Mouse (Mus musculus): ENCODE measurements around the gene Hmgcr.

Hmgcr gene

DNA sequence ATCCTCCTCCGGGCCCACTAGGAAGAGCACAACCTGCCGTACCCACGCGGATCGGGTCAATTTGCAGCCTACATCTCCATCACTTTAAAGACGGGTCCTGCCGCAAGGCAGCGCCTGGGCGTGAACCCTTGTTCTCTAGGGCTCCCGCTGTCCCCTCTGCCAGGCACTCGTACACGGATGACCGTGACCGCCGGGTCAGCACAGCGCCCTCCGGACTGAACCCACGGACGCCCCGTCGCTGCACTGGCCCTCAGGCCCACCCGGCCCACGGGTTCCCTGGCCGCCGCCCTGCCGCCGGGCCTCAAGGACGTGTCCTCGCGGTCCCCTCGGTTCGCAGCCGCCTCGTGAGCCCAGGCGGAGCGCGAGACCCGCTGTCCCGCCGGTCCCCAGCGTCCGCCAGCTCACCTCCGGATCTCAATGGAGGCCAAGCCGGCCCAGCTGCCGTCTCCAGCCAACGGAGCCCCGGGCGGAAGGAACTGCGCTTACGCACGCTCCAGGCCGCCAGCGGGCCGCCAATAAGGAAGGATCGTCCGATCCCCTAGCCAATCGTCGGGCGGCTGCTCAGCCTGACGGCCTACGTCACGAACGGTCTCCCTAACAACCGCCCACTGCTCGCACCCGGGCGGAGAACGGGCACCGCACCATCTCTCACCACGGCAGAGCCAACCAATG, at the start of gene Hmgcr:
Gene Hmgcr (minus strand): TSS at position 531 of the 672 bp plus-strand sequence.
- DNase-seq (ENCODE audit: extremely low read depth, insufficient read length, low spot score): peak; percentile 97

DNA sequence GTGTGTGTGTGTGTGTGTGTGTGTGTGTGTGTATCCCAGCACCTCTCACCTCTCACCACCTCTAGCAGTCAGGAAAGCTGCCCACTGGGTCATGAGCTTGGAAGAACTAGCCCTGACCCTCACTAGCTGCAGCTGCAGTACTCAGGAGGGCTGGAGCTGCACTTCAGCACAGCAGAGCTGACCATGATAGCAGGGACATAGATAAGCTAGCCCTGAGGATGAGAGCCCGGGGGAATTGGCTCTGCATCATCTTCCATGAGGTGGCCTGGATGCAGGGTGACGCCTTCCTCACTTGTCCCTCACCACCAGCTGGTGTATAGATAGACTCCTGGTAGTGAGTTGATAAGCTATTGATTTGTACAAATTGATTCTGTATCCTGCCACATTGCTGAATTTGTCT, 49.3 kb upstream of the Hmgcr start:
- no peak for DNase-seq (ENCODE audit: extremely low read depth, insufficient read length, low spot score)

DNA sequence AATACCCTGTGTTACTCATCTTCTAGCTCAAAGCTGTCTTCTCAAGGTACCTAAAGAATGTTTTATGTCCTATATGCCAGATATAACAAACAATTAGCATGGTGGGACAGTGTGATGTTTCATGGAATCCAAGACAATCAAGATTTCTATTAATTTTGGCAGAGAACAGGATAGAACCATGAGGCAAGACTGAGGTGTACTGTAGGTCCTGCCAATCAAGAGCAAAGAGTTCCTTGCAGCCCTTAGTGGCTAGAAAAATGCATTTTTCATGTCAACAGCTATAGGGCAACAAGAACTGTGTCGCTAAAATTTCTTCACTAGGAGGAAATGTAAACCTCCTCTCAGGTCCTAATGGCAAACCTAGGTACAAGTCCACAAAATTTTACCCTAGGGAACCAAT, 47.1 kb upstream of the Hmgcr start:
- no peak for DNase-seq (ENCODE audit: extremely low read depth, insufficient read length, low spot score)

DNA sequence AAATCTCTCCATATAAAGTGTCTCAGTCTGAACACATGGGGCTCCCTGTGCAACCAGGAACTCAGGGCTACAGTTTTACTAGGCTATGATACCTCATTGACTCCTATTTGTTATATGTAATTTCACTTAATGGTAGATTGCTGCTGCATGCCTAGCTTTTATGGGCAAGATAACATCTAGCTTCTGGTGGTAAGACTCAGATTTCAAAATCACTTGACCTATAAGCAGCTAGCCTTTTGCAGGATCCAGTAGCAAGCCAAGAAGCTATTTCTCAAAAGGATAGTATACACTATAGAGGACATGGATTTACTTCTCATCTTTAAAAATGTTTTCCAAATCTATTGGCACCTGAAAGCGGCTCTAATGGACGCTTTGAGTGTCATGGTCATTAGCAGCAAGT, 45.6 kb upstream of the Hmgcr start:
- DNase-seq (ENCODE audit: extremely low read depth, insufficient read length, low spot score): no peak

DNA sequence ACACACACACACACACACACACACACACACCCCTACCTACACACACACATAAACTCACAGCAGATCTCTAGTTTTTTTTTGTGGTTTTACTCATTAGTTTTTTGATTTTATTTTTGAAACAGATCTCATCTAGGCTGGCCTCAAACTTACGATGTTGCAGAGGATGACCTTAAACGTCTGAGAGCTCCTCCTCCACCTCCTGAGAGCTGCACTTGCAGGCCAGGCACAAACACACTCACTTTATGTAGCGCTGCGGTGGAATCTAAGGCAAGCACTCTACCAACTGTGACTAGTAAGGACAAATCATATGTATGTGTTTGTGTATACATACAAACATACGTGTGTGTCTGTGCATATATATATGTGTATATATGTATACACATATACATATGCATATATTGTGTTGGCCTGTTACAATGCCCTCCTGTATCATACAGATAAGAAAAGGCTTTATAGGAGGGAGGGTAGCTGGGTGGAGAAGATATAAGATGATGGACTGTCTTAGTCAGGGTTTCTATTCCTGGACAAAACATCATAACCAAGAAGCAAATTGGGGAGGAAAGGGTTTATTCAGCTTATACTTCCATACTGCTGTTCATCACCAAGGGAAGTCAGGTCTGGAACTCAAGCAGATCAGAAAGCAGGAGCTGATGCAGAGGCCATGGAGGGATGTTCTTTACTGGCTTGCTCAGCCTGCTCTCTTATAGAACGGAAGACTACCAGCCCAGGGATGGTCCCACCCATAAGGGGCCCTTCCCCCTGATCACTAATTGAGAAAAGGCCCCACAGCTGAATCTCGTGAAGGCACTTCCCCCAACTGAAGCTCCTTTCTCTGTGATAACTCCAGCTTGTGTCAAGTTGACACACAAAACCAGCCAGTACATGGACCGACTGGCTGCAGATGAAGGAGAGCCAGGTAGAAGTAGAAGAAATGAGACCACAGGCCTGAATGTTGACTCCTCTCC, 38.8 kb upstream of the Hmgcr start:
- DNase-seq (ENCODE audit: extremely low read depth, insufficient read length, low spot score): no peak

DNA sequence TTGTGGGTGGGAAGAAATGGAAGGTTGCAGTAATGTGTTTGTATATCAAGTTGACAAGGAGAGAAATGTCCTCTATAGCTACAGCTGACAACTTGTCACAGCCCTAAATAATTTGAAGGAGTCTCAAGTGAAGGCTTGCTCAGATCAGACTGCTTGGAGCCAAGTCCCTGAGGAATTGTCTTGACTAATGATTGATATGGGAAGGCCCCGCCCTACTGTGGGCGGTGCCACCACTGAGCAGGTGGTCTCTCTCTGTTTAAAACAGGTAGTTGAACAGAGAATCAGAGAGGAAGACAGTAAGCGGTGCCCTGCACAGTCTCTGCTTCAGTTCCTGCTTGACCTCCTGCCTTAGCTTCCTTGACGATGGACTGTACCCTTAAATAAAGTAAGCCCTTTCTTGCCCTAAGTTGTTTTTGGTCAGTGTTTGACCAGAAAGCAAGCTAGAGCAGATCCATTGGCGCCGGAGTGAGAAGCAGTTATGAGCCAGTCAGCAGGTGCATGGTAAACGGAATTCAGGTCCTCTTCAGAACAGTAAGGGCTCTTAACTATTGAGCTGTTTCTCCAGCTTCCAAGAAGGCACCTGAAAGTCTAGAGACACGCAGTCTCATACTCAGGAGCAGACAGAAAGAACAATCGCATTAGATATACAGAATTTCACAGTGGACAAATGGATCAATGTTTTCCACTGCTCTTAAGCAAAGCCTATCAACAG, 32.0 kb upstream of the Hmgcr start:
- no peak for DNase-seq (ENCODE audit: extremely low read depth, insufficient read length, low spot score)

DNA sequence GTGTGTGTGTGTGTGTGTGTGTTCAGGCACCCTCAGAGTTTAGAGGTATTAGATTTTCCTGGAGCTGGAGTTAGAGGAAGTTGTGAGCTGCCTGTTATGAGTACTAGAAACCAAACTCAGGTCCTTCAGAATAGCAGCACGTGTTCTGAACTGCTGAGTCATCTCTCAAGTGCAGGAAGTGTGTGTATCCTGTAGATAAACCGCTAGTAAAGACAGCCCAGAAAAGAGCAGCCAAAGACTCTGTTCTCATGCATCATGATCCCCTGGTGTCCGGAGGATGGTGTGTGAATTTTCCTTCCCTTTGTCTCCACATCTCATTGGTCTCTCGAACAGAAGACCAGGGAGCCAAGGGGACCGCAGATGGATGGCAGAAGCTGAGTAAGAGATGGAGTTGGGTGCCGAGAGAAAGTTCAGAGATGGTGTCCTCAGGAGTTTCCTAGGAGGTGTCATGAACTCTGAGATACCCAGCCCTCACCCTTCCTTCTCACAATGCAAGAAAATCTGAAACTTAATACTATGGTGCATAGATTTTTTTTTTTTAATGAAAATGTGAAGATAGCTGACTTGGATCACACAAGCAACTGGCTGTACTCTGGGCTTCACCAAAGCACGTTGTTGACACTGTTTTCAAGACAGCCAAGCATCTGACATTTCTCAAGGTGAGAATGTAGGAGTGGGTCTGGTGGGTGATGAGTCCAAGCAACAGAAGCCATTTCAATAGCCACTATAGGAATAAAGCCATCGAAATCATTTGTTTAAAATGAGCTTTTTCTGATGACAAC, 27.3 kb upstream of the Hmgcr start:
- DNase-seq (ENCODE audit: extremely low read depth, insufficient read length, low spot score): peak; percentile 39

DNA sequence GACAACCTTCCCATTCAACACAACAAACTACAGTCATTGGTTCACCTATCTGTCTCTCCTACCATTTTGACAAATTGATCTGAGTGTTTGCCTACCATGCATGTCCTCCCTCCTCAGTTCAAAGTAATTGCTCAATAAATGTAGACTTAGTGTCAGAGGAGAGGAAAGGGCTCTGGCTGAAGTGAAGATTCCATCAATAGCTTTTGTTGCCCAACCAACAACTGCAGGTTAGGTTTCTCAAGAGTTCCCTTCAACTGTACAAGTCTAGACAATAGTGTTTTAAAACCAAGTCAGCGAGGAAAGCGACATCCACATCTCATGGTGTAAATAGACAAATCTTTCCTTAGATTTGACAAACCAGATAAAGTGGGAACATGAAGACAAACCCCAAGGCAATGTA, 24.7 kb upstream of the Hmgcr start:
- DNase-seq (ENCODE audit: extremely low read depth, insufficient read length, low spot score): no peak

DNA sequence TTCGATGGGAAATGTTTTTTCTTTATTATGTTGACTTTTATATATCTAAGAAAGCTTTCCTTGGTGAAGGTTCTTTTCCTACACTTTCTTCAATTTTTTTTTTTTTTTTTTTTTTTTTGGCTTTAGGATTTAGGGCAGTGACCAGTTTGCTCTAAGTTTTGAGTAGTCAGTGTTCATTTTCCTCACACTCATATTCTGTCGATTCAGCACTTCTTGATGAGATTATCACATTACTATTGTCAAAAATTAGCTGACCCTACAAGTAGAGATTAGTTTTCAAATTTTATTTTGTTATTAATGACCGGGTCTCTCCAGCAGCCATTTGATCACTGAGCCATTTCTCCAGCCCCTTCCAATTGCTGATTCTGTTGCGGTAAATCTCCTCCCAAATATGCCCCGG, 19.2 kb upstream of the Hmgcr start:
- DNase-seq (ENCODE audit: extremely low read depth, insufficient read length, low spot score): no peak

DNA sequence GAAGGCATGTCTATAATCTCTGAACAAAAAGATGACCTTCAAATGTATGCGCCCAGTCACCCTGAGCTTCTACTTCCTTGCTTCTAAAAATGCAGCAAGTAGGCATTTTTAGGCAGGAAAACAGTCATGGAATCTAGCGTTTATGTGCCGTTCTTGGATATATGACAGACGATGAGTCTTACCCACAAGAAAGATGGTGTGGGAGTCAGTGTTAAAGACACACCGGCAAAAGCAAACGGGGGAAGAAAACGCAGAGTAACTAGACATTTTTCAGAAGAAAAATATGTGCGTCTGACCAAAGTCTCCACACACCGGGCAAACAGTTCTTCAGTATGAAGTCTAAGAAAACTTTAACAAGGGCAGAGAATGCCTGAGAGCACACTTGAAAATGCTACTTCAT, 16.5 kb upstream of the Hmgcr start:
- peak; percentile 33 for DNase-seq (ENCODE audit: extremely low read depth, insufficient read length, low spot score)

DNA sequence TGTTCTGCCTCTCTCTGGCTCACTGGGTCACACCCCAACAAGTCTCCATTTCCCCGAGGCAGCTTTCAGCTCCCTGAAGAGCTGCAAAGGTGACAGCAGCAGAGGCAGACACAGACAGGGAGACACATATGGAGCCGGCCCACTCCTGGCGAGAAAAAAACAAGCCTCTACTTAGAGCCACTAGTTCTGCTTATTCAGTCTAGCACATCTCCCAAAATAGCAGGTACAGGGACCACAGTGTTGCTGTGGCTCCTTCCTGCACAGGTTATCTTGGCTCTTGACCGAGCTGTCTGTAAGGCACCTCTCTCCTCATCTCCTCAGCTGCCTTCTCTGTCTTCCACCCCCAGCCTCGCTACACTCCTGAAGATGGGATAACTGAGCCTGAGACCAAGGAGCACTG, 14.0 kb upstream of the Hmgcr start:
- no peak for DNase-seq (ENCODE audit: extremely low read depth, insufficient read length, low spot score)

DNA sequence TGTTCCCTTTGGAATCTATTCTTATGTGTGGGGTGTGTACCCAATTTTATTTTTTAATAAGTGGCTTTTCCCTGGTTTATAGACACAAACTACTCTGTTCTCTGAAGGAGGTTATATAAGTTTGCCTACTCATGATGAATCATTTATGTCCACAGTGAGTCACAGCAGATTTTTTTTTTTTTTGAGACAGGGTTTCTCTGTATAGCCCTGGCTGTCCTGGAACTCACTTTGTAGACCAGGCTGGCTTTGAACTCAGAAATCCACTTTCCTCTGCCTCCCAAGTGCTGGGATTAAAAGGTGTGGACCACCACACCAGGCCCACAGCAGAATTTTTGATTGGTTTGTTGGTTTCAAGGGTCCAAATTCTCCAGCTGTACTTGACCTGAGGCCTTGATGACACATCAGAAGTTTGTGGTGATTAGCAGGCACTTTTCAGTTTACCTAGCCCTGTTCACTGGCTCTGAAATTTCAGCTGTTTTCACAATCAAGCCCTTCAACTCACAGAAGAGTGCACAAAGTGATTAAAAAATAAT, 10.4 kb upstream of the Hmgcr start:
- DNase-seq (ENCODE audit: extremely low read depth, insufficient read length, low spot score): peak; percentile 72

DNA sequence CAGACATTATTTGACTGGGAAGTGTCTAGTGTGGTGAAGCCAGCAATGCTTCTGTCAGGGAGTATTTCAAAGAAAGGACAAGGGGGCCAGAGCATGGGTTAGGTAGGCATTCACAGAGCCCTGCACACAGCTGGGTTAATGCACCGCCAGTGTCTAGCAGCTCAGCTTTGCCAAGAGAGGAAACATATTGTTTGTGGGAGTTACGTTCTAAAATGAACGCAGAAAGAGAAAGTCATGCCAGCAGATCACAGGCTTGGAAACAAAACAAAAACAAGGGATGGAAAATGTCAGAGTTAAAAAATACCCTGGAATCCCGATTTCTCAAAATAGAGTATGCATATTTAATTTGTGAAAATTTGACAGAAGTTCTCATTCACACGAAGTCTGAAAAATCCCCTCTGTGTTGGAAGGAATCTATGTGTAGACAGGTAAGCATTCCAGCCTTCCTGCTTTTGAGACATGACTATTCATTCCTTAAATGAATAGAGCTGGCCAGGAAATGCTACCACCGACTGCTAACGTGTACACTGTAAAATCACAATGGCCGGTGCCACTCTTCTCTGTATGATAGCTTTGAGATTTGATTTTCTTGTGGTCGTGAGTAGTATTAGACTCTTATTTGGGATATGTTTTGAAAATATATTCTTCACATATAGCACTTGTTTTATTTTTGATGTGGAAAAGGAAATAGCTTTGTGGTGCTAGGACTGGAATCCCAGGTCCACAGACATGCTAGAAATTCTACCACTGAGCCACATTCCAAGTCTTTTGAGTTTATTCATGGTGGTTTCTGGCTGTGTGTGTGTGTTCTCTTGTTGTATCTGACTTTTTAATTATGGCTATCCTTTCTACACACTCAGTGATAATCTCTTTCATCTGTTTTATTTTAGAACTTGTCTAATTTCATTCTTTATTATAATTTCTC, 9.7 kb upstream of the Hmgcr start:
- DNase-seq (ENCODE audit: extremely low read depth, insufficient read length, low spot score): peak; percentile 32

DNA sequence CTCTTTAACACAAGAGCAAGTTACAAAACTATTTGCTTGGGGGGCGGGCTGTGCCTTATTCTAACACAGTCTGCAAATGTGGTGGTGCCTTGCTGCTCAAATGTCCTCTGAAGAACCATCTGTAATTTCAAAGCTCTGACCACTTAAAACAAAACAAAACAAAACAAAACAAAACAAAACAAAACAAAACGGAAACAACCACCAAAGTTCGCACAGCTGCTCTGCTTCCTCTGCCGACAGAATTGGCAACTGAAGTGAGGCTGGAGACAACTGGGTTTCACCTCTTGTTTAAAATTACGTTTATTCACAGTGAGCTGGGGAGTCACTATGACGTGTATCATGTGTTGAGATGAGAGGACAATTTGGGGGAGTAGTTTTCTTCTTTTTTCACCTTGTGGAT, 7.9 kb upstream of the Hmgcr start:
- no peak for DNase-seq (ENCODE audit: extremely low read depth, insufficient read length, low spot score)

DNA sequence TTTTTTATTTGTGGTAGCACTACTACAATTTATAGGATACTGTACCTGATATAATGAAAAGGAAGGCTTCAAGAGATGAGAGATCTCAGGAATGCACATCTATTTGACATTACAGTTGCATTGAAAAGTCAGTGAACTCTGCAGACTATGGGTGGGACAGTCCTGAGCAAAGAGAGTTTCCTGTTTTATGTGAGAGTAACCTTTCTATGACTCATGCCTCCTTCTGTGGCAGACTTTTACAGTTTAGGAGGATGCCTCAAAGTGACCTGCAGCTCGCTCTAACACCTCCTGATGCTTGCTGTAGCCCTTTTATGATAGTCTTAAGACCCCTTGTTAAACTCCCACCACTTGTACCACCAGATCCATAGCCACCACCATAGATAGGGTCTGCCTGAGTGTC, 6.3 kb upstream of the Hmgcr start:
- no peak for DNase-seq (ENCODE audit: extremely low read depth, insufficient read length, low spot score)

DNA sequence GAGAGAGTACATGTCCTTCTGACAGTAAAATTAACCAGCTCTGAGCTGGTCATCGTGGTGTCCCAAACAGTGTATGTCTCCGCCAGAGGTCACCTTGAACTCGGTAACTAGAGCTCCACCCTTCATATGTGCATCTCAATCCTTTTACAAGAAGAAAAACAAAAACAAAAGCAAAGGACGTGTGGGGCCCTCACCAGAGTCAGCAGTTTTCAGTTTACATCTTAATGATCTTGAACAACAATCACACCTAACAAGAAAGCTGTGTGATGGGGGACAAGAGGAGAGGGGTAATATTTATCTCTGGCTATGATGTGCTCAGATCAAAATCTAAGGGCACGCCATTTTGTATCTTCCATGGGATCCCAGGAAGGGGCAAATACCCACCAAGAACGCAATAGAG, 5.0 kb upstream of the Hmgcr start:
- no peak for DNase-seq (ENCODE audit: extremely low read depth, insufficient read length, low spot score)

DNA sequence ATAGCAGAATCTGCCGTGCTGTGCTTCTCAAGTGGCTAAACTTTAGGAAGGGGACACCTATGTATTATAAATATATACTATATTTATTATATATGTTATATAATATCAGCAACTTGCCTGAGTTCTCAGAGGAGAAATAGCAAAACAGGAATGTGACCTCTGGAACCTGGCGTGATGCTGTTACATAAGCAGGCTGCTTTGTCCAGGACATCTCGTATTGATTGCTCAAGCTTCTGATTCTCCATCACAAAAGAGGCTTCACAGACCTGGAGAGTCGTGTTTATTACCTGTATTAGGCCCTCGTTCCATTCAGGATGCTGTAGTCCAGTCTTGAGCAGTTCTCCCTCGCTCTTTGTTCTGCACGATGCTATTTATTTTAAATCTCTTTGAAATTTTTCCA, 3.1 kb upstream of the Hmgcr start:
- DNase-seq (ENCODE audit: extremely low read depth, insufficient read length, low spot score): no peak

DNA sequence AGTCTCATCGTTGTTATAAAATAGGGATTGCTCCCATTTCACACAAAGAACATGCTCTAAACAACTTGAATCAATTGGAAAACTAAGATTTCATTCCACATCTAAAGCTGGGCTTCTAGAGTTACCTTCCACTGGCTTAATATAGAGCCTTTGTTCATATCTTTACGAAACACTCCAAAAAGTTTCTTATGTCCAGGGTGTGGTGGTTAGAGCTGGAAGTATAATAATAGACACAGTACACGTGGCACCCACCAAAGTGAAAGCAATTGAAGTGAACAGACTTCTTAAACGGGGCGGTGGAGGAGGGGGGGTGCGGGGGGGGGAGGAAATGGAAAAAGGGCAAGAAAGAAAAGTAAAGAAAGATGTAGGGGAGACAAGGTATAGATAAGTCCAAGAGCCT, 1.5 kb upstream of the Hmgcr start:
- DNase-seq (ENCODE audit: extremely low read depth, insufficient read length, low spot score): no peak

DNA sequence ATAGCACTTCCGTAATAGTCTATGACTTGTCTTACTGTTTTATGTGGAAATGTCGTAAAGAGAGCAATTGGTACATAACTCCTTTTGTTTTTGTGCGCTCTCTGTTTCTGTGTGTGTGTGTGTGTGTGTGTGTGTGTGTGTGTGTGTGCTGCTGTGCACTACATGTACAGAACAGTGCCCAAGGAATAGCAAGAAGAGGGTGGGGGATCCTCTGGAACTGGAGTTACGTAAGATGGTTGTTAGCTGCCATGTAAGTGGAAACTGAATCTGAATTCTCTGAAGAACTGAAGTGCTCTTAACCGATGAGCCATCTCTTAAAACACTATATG, 1.1 kb upstream of the Hmgcr start:
- DNase-seq (ENCODE audit: extremely low read depth, insufficient read length, low spot score): no peak

Measured in 3134 (cell line).